Mouse (Mus musculus): ENCODE data around the gene Dclk2. TPM values are rescaled to one million over a fixed set of nuclear protein-coding genes. Genes with fewer than 3 reads are reported as not detected.

The Dclk2 gene
- polyA plus RNA-seq, 1 experiment from 2014 or later: 5.7 TPM

- 55% methylated on average over 1 of the region's 1 CpGs for WGBS
- Histone ChIP-seq H3K9me3 (no peaks in the 10 kb centered on the region), H3K36me3 (0 out of 2 replicates have a peak, but pooled peaks cover 4% of the 10 kb centered on the region), H3K27ac (0 out of 2 replicates have a peak overlapping the region, but pooled peaks have one; percentile 57), H3K9ac (replicated peaks) (no peak overlapping the region), H3K27me3 (no peaks in the 10 kb centered on the region), H3K4me2 (peak overlapping the region; percentile 39), H3K4me3 (replicated peaks) (no peak overlapping the region), H3K4me1 (replicated peaks) (peaks cover 31% of the 10 kb centered on the region)
- ATAC-seq (ENCODE audit: insufficient number of reproducible peaks, insufficient read depth, low FRiP score, low TSS enrichment, low read depth): no peak
Measured at GRCm38 (mm10) chr3:86759383-86759782, 161.3 kb downstream of the Dclk2 start.

- WGBS: 59% methylated on average over 6 of the region's 6 CpGs
- Histone ChIP-seq H3K27me3 (no peaks in the 10 kb centered on the region), H3K9me3 (no peaks in the 10 kb centered on the region), H3K36me3 (0 out of 2 replicates have a peak, but pooled peaks cover 2% of the 10 kb centered on the region), H3K4me2 (peak overlapping the region; percentile 39), H3K4me3 (replicated peaks) (no peak overlapping the region), H3K4me1 (replicated peaks) (peaks cover 34% of the 10 kb centered on the region), H3K27ac (peak overlapping the region; percentile 67; the same call in 1 of the 2 replicates), H3K9ac (replicated peaks) (no peak overlapping the region)
- no peak for ATAC-seq (ENCODE audit: insufficient number of reproducible peaks, insufficient read depth, low FRiP score, low TSS enrichment, low read depth)
Measured at GRCm38 (mm10) chr3:86758727-86759126, 161.9 kb downstream of the Dclk2 start.

GRCm38 (mm10) chr3:86756548-86756947, 164.1 kb downstream of the Dclk2 start:
- ATAC-seq (ENCODE audit: insufficient number of reproducible peaks, insufficient read depth, low FRiP score, low TSS enrichment, low read depth): no peak
- peak overlapping the region; percentile 59; the same call in 1 of the 2 replicates for H3K27ac ChIP-seq
- peaks cover 31% of the 10 kb centered on the region for H3K4me1 ChIP-seq (replicated peaks)
- H3K36me3 ChIP-seq: no peaks in the 10 kb centered on the region
- no peak overlapping the region for H3K9ac ChIP-seq (replicated peaks)
- no peaks in the 10 kb centered on the region for H3K9me3 ChIP-seq
- H3K4me3 ChIP-seq (replicated peaks): no peak overlapping the region
- H3K4me2 ChIP-seq: no peak overlapping the region
- H3K27me3 ChIP-seq: no peaks in the 10 kb centered on the region
- 85% methylated on average over 1 of the region's 1 CpGs for WGBS

- no peak for ATAC-seq (ENCODE audit: insufficient number of reproducible peaks, insufficient read depth, low FRiP score, low TSS enrichment, low read depth)
- H3K27ac ChIP-seq: peak overlapping the region; percentile 77
- H3K36me3 ChIP-seq: no peaks in the 10 kb centered on the region
- no peaks in the 10 kb centered on the region for H3K27me3 ChIP-seq
- no peak overlapping the region; the same call in 1 of the 2 replicates for H3K4me2 ChIP-seq
- H3K4me1 ChIP-seq (replicated peaks): peaks cover 34% of the 10 kb centered on the region
- WGBS: 60% methylated on average over 14 of the region's 14 CpGs
- no peaks in the 10 kb centered on the region for H3K9me3 ChIP-seq
- no peak overlapping the region for H3K9ac ChIP-seq (replicated peaks)
- no peak overlapping the region for H3K4me3 ChIP-seq (replicated peaks)
Measured at GRCm38 (mm10) chr3:86754595-86755557, 165.8 kb downstream of the Dclk2 start.

- Histone ChIP-seq H3K4me1 (replicated peaks) (peaks cover 38% of the 10 kb centered on the region), H3K27me3 (no peaks in the 10 kb centered on the region), H3K36me3 (no peaks in the 10 kb centered on the region), H3K9me3 (no peaks in the 10 kb centered on the region), H3K9ac (replicated peaks) (no peak overlapping the region), H3K4me2 (no peak overlapping the region; the same call in 1 of the 2 replicates), H3K4me3 (replicated peaks) (no peak overlapping the region), H3K27ac (peak overlapping the region; percentile 77)
- ATAC-seq (ENCODE audit: insufficient number of reproducible peaks, insufficient read depth, low FRiP score, low TSS enrichment, low read depth): no peak
- 26% methylated on average over 6 of the region's 6 CpGs for WGBS
Measured at GRCm38 (mm10) chr3:86754178-86754577, 166.5 kb downstream of the Dclk2 start.

- Histone ChIP-seq H3K4me3 (replicated peaks) (no peak overlapping the region), H3K4me2 (no peak overlapping the region), H3K9me3 (no peaks in the 10 kb centered on the region), H3K27me3 (no peaks in the 10 kb centered on the region), H3K36me3 (no peaks in the 10 kb centered on the region), H3K9ac (replicated peaks) (no peak overlapping the region), H3K4me1 (replicated peaks) (peaks cover 31% of the 10 kb centered on the region), H3K27ac (no peak overlapping the region)
- ATAC-seq (ENCODE audit: insufficient number of reproducible peaks, insufficient read depth, low FRiP score, low TSS enrichment, low read depth): no peak
- WGBS: 37% methylated on average over 7 of the region's 7 CpGs
Measured at GRCm38 (mm10) chr3:86750652-86751051, 170.0 kb downstream of the Dclk2 start.

- 60% methylated on average over 10 of the region's 10 CpGs for WGBS
- peaks cover 20% of the 10 kb centered on the region for H3K4me1 ChIP-seq (replicated peaks)
- H3K27ac ChIP-seq: peak overlapping the region; percentile 64
- H3K9me3 ChIP-seq: no peaks in the 10 kb centered on the region
- ATAC-seq (ENCODE audit: insufficient number of reproducible peaks, insufficient read depth, low FRiP score, low TSS enrichment, low read depth): no peak
- H3K9ac ChIP-seq (replicated peaks): no peak overlapping the region
- no peak overlapping the region for H3K4me2 ChIP-seq
- H3K36me3 ChIP-seq: peaks cover 9% of the 10 kb centered on the region; the same call in 1 of the 2 replicates
- no peak overlapping the region for H3K4me3 ChIP-seq (replicated peaks)
- no peaks in the 10 kb centered on the region for H3K27me3 ChIP-seq
Measured at GRCm38 (mm10) chr3:86745769-86746512, 174.7 kb downstream of the Dclk2 start.

- Histone ChIP-seq H3K4me1 (replicated peaks) (peaks cover 16% of the 10 kb centered on the region), H3K9me3 (no peaks in the 10 kb centered on the region), H3K27me3 (no peaks in the 10 kb centered on the region), H3K27ac (peak overlapping the region; percentile 64), H3K9ac (replicated peaks) (no peak overlapping the region), H3K36me3 (peaks cover 9% of the 10 kb centered on the region; the same call in 1 of the 2 replicates), H3K4me3 (replicated peaks) (no peak overlapping the region), H3K4me2 (no peak overlapping the region)
- ATAC-seq (ENCODE audit: insufficient number of reproducible peaks, insufficient read depth, low FRiP score, low TSS enrichment, low read depth): no peak
- 31% methylated on average over 4 of the region's 4 CpGs for WGBS
Measured at GRCm38 (mm10) chr3:86745348-86745747, 175.3 kb downstream of the Dclk2 start.

GRCm38 (mm10) chr3:86739745-86740144, 180.9 kb downstream of the Dclk2 start:
- no peak for ATAC-seq (ENCODE audit: insufficient number of reproducible peaks, insufficient read depth, low FRiP score, low TSS enrichment, low read depth)
- WGBS: 47% methylated on average over 4 of the region's 4 CpGs
- H3K27me3 ChIP-seq: no peaks in the 10 kb centered on the region

GRCm38 (mm10) chr3:86738831-86739230, 181.8 kb downstream of the Dclk2 start:
- Histone ChIP-seq H3K27me3 (no peaks in the 10 kb centered on the region), H3K36me3 (peaks cover 15% of the 10 kb centered on the region; the same call in 1 of the 2 replicates), H3K9me3 (no peaks in the 10 kb centered on the region), H3K27ac (no peak overlapping the region), H3K4me3 (replicated peaks) (no peak overlapping the region), H3K4me2 (no peak overlapping the region), H3K9ac (replicated peaks) (no peak overlapping the region), H3K4me1 (replicated peaks) (peaks cover 9% of the 10 kb centered on the region)
- 83% methylated on average over 3 of the region's 3 CpGs for WGBS
- no peak for ATAC-seq (ENCODE audit: insufficient number of reproducible peaks, insufficient read depth, low FRiP score, low TSS enrichment, low read depth)

More at GRCm38 (mm10) chr3:86739745-86740144, 180.9 kb downstream of the Dclk2 start:
- Histone ChIP-seq H3K9ac (replicated peaks) (no peak overlapping the region), H3K36me3 (peaks cover 15% of the 10 kb centered on the region; the same call in 1 of the 2 replicates), H3K27ac (no peak overlapping the region), H3K9me3 (no peaks in the 10 kb centered on the region), H3K4me3 (replicated peaks) (no peak overlapping the region), H3K4me1 (replicated peaks) (peaks cover 10% of the 10 kb centered on the region), H3K4me2 (no peak overlapping the region)

Data from limb, embryonic 12.5 days (tissue).